Mouse (Mus musculus) left cerebral cortex, adult 11 months (tissue): ENCODE measurements around the gene Large2.
A peak's percentile ranks its signal among the peaks of the same experiment; 100 is the strongest.

Experiments used
- DNase-seq: peaks from one replicate; pipeline ENCODE4 v3.0.0; 2022; ENCODE audit warnings: low spot score

Large2 gene

DNA sequence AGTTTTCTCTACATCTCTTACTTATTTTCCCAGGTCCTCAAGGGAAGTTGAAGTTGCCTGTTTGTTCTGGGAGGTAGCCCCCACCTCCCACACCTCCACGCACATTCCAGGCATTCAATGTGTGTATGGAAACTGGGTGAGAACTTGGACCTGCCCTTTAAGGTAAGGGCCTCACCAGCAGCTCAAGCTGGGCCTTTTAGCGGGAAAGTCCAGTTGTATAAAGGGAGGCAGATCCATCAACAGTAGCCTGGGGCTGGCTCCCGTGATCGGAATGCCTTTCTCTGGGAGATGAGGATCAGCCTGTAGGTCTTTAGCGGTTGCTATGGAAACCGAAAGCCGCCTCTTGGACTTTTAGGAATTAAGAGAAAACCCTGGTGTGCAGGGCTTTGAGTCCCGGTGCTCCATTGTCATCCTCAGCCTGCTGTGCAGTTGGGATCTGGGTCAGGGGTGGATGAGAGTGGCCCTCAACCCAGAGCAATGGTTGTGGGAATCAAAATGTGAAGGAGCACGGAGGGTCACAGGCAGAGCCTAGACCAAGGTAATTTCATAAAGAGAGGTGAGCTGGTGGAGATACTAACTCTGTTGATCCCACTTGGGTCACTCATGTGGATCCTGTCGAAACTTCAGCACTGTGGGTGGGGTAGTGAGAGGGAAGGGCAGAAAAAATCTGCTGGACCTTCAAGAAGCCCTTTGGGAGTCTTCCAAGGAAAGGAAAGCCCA lies 2.5 kb downstream of the Large2 start:
- no peak for DNase-seq

DNA sequence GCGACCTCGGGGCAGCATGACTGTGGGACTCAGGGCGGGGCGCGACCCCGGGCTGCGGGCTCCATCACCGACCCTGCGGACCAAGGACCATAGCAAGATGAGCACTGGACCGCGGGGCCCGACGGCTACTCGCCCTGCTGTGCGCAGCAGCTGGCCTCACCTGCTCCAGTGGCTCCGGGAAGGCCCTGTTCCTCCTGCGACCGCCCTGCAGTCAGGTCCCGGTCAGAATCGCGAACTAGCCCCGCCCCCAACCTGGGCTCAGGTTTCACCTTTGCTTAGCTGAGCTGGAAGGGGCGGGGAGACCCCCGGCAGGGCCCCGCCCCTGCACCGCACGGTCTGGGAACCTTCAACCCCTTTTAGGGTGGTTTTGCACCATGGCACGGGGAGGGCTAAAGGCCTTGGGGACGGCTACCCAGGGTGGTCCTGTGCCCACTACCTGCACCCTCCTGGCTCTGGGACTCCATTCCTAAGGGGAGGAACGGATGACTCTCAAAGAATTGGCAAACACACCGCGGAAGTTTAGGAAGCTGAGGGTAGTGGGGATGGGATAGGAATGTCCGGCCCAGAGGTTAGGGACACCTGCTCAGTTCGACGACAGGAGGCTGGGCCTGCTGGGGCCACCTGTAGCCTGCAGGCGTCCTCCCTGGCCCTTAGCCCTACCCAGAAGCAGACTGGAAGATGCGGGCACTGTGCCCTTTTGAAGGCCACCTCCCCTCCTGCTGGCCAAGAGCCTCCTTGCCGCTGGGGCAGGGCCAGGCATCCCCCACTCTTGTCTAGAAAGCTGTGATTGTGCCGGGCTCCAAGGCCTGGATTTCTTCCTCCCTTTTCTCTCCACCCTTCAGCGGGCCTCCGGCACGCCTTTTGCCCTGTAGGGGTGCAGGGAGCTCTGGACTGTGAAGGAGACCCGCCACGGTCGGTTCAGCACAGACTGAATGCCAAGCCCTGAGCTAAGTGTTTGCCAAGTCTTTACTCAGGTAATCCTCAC lies 3.6 kb downstream of the Large2 start:
- DNase-seq = no peak

DNA sequence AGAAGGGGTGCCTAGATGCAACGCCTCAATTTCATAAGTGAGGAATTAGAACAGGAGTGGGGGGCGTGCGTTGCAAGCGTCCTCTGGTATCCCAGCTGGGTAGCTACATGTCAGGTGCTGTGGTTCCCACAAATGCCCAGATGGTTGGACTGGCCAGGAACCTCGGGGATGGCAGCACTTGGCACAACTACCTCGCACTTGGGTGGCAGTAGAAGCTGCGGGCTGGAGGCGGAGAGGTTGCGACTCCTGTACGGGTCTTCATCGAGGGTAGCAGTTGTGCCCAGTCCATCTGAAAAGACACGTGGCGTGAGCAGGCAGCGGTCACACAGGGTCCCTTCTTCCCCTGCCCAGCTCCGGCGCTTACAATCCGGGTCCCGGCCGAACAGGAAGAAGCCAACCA lies 4.3 kb downstream of the Large2 start:
- DNase-seq = no peak

DNA sequence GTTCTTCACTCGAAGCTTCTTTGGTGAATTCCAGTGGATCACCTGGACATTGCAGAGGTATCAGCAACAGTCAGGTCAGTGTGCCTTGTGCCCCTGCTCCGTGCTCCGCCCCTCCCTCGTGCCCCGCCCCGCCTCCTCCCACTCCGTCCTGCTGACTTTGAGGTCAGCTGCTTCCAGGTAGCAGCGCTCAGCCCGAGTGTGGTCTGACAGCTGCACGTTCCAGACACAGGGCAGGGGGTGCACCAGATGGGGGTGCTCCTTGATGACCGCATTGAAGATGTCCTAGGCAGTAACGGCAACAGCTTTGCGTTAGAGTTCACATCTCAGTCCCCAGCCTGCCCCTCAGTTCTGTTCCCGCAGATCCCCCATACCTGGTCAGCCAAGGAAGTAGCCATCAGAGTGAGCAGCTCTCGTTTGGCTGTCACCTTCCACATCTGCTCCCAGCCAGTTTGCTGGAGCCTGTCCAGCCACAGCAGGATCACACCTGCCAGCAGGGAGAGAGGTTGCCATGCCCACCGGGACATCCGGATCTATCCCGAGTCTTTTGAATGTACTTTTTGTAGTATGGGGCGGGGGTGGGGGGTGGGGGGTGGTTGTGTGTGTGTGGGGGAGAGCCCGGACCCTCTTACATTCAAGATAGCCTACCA lies 7.2 kb downstream of the Large2 start:
- no peak for DNase-seq

DNA sequence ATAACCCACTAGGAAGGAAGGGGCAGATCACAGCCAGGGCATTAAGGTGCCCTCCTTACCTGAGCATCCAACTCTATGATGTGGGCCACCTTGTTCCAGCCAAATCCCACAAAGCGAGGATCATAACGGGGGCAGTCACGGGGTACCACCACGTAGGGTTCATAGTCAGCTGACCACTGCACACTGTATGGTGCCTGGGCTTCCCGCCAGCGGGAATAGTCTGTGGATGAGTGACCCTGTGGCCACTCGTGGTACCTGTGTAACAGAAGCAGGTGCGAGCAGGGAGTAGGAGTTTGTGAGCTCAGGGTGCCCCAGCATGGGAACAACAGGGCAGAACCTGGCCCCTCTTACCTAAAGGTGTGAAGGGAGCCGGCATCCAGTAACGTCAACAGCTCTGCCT lies 9.1 kb downstream of the Large2 start:
- no peak for DNase-seq

DNA sequence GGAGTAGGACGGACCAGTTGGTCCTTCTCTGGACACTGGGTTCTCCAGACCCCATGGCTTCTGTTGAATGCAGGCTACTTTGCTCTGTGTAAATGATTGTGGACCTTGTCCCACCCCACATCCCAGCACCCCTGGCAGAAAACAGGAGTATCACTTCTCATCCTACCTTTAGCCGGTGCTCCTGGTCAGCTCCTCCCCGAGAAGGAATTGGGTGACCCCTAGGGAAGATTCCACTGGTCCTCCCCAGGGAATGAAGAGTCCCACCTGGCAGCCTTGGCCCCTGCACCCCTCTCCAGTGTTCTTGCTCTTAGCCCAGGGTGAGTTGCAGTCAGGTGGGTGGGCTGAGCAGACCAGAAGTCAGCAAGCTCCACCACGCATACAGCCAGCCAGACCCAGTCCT lies 10.6 kb downstream of the Large2 start:
- DNase-seq = no peak

DNA sequence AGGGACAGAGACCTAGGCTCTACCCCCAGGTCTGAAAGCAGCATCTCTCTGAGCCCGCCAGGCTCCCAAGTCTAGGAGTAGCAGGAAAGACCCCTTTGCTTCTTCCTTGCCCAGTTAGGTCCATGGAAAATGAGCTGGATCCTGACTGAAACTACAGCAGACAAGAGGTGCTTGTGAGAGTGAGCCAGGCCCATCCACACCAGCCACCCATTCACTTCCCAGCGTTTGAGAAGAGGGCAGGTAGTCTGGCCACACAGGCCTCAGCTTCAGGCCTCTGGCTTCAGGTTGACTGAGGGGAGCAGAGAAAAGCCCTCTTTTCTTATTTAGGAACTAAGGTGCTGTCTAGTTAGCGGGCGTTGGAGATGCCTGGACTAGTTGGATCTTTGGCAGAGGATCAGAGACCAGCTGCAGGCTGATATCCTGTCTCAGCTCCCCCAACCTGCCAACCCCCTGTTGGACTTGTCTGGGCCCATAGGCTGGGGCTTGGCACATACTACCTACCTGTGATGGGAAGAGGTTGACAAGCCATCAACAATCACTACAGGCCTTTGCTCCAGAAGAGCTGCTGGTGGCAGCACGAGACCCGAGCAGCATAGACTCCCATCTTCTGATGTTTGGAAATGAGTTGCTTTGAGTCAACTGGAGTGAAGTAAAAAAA lies 12.0 kb downstream of the Large2 start:
- no peak for DNase-seq

DNA sequence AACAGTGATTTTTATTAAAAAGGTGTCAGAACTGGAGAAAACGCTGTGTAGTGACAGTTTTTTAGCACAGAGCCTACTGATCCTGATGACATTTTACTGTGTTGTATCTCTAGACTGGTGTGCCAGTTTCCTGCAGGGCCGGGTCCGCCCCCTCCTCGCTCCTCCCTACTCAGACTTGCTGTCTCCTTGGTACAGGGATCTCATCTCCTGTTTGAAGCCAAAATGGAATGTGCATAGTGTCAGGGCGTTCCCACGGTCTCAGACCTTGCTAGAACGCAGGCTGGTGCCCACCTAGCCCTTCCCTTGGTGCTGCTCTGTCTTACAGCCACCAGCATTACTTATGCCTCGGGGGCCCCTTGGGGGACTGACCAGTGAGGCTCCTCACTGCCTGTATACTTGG lies 12.9 kb downstream of the Large2 start:
- DNase-seq = no peak

DNA sequence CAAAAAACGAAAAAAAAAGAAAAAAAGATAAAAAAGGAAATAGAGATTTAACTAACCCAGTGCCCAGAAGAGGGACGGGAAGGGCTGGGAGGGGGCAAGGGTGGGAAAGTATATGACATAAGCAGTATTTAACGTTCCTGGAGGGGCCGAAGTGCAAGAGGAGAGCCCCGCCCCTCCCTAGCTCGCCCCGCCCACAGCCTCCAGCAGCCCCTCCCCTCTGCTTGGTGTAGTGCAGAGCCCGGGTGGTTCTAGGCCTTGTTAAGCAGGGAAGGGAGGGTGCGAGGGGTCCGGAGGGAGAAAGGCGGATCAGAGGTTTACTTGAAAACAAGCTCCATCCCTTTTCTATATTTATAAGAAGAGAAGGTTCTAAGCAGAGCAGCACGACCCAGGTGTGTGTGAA lies 13.8 kb downstream of the Large2 start:
- no peak for DNase-seq

DNA sequence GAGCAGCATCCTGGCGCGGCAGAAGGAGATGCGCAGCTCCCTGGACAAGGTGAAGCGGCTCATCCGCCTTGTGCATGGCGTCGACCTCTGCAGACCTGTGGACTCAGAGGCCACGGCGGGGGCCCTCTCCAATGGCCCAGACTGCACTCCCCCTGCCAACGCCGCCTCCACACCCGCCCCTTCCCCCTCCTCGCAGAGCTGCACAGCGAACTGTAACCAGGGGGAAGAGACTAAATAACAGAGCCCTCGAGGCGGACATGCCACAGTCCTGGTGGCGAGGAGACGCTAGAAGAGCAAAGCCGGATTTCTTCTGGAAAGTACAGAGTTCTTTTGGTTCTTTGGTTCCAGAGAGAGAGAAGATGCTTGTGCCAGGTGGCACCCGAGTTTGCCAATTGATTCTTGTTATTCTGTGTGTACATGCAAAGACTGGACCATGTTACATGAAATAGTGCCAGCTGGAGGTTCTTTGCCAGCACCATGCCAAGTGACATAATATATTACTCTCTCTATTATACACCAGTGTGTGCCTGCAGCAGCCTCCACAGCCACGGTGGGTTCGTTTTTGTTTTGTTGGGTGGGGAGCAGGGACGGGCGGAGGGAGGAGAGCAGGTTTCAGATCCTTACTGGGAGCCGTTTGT lies 14.4 kb downstream of the Large2 start:
- DNase-seq = no peak

DNA sequence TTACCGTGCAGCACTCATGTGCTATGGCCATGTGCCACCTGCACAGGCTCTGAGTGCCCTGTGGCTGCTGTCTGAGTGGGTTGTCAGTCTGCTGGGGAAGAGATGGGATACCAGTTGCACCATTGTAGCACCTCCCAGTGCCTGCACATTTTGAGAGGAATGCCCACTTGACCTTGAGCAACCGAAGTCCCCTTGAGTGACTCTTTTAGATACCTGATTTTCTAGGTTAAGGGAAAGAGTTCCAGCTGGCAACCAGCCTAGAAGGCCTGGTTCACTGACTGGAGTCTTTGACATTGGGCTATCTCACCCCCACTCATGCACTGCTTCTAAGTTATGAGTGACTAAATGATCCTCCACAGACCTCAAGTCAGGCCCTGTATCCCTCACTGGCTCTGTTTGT lies 15.4 kb downstream of the Large2 start:
- DNase-seq = no peak

DNA sequence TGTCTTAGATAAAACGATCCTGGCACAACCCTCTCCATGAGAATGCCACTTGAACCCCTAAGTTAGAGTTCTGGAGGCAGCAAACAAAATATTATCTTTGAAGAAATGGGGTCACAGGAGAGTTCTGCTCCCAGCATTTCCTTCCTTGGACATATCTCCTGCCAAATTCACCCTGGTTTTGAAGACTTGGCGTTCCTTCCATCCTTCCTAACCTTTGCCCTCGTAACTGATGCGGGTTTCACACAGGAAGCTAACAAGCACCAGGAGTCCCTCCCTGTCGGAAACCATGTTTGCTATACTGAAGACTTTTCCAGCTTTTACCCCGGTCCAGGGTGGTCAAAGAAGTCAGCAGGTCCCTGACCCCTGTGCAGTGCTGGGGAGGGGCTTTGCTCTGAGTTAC lies 20.4 kb downstream of the Large2 start:
- DNase-seq = no peak

DNA sequence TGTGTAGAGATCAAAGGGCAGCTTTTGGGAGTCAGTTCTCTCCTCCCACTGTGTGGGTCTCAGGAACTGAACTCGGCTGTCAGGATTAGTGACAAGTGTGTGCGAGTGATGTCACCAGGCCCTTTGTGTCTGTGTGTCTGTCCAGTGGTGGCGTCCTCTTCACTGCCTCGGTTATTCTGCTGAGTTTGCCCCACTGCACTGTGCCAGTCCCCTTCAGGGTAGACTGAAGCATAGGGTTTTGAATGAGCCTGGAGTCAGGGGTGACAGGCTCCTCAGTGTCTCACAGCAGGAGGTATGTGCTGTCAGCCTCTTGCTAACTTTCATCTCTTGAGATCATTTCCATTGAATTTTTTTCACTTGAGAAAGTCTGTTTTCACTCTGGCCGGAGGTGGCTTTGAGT lies 21.3 kb downstream of the Large2 start:
- DNase-seq = no peak

DNA sequence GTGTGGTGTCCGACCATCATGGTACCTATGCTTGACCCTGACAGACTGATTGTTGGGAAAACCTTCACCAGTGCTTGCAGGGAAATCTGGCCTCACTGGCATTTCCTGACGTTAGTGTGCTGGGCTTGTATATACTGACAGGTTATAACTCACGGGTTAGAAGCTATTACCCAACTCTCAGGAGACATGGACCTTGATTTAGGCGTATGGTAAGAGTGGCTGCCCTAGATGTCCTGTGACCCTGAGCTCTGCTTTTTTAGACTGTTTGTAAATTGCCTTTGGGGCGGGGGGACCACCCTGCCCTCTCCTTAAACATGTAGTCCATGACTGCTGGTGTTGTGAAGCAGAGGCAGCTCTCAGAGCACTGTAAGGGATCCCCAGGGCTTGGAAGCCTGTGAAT lies 24.0 kb downstream of the Large2 start:
- DNase-seq = no peak

DNA sequence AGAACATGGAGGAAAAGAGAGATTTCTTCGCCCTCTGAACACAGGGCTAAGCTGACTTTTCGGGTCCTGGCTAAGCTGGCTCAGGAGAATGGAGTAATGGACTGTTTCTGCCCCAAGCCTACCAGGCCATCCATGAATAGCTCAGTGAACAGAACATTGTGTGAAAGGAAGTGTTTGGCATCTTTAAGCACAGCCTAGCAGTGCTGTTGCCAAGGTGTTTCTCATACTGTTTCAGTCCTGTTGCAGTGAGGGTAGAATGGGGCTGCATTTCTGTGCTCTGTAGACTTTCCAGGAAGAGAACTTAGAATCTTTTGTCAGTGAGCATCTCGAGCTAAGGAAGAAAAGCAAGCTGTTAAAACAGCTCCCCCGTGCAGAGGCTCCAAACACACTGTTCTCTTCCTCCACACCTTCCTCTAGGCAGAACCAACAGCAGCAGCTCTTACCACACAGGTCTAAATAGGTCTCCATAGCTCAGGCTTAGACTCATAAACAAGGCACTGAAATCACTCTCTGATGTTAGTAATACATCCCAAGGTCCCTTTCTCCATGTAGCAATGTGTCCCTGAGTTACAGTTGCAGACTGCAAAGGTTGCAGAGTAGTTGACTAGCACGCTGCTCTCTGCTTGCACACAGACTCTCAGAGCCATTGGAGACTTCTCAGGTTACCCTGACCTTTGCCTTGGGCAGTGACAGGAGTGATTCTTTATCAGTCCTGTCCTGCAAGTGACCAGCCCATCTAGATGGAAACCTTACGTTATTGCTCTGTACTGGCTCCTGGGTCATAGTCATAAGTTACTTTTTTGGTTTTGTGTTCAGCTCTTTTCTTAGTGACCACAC lies 24.9 kb downstream of the Large2 start:
- DNase-seq = no peak

DNA sequence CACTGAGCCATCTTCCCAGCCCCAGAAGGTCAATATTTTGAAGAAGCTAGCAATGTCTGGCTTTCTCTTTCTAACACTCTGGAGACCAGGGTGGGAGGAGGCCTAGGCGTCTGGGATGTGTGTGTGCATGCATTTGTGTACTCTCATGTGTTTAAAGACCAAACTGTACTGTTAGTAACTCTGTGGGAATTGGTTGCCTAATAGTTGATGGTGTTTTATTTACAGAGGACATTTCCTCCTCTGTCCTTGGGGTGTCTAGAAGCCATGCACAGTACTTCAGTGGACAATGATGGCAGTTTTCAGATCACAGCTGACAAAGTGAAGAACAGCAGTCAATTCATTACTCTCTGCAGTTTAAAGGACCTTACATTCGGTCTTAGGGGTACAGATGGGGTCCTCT lies 27.5 kb downstream of the Large2 start:
- DNase-seq = no peak

DNA sequence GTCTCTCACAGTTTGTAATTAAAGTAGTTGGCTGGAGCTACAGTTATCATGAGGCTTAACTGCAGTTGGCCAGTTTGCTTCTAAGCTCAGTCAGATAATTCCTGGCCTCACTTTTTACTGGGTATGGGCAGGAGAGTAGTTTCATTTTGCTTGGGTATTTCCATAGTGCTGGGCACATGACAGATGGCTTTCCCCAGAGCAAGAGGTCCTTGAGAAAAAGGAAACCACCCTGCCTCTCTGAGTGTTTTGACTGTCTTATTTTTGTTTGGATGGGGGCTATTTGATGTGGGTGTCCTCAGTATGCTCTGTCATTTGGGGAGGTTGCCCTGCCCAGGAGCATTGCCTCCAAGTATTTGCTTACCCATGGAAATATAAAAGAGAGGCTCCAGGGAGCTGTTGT lies 32.3 kb downstream of the Large2 start:
- no peak for DNase-seq

DNA sequence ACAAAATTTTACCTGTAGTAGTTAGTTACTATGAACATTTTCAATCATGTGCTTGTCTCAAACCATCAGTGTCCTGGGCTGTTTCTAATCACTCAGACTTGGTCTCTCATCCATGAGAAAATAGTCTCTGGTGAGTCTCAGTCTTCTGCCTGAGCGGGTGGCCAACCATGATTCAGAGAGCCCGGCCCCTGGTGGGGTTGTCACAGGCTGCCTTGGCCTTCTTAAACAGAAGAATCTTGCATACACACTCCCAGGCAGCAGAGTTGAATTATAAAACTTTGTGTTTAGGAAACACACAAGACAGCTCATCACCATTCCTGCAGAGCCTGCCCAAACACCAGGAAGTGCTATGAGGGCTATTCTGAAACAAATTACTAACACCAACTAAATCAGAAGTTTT lies 42.8 kb downstream of the Large2 start:
- DNase-seq = no peak

DNA sequence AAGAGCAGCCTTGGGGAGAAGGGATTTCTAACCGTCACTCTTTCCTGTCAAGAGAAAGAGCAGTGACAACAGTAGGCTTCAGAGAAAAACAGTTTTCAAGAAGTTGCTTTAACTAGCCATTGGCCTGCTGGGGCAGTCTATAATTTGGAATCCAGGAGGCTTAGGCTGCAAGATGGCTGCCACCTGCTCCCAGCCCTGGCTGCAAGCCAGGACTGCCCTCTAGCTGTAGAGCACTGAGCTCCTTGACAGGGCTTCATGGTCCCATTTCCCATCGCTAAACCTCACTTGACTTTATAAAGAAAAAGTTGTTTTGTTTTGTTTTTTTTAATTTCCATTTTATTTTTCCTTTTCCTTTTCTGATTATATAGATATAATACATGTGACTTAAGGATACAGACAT lies 43.3 kb downstream of the Large2 start:
- DNase-seq = no peak

DNA sequence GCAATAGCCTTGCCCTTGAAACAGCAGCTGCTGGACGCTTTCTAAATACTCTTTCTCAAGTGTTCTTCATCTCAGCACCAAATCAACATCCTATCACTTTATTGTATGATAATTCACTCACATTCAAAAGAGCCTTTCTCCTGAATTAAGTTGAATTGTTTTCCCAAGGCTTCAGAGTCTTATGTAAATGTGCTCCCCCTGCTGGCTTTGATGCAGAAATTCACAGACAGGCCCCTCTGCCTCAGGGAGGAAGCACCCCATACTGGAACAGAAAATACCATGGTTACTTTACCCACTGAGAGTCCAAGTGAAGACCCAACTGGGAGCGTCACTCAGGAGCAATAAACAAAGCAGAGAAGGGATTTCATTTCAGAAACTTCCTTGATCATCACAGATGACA lies 43.8 kb downstream of the Large2 start:
- DNase-seq = peak; percentile 29

DNA sequence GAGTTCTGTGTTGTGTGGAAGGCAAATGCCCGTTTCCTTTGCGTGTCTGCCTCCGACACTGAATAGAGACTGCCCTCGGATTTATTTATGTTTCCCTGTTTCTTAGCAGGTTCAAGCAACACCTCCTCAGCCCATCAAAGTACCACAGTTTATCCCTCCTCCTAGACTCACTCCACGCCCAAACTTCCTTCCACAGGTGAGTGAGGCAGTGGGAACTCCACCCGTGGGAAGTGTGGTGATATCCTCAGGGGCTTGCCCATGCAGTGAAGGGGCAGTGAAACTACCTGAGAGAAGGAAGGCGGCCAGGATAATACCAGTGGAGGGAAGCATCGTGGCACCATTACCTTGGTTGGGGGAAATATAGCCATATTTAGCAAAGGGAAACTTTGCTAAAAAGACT lies 46.5 kb downstream of the Large2 start:
- no peak for DNase-seq
